Mouse (Mus musculus) MEL (cell line): Measurements from ENCODE around the gene Fyttd1. TPM values are rescaled to one million over a fixed set of nuclear protein-coding genes. Genes with fewer than 3 reads are reported as not detected.
A peak's percentile ranks its signal among the peaks of the same experiment; 100 is the strongest.

ENCODE experiments used
- DNase-seq: peaks from one replicate; pipeline ENCODE4 v3.0.0; 2011; ENCODE audit warnings: low read depth, low spot score
- H3K27ac ChIP-seq: 2 replicates; pipeline ENCODE4 v1.5.1; 2012; ENCODE audit warnings: low read depth, mild to moderate bottlenecking, control low read depth, low read length, moderate library complexity; ENCODE audit not compliant: control insufficient read depth
- H3K27me3 ChIP-seq, 2 experiments: fragments of 150-350 bp in 1 of 2; sonication (generic) in 1 of 2; 2 replicates each; pipeline ENCODE4 v1.6.1; 2012; ENCODE audit warnings: low read length in 2 of 2, mild to moderate bottlenecking in 2 of 2, improper control_type of control experiment in 1 of 2, moderate library complexity in 1 of 2; ENCODE audit not compliant: insufficient read depth in 2 of 2, control insufficient read depth in 1 of 2
- H3K36me3 ChIP-seq, 2 experiments: 2 replicates each; pipeline ENCODE4 v1.6.1; 2012 to 2014; ENCODE audit warnings: low read length in 2 of 2, improper control_type of control experiment in 1 of 2, inconsistent platforms in 1 of 2, mild to moderate bottlenecking in 1 of 2; ENCODE audit not compliant: insufficient read depth in 2 of 2, control insufficient read depth in 1 of 2
- H3K4me1 ChIP-seq, 2 experiments: fragments of 150-350 bp in 1 of 2; sonication (generic) in 1 of 2; 2 replicates each; pipeline ENCODE4 v1.6.1; 2012; ENCODE audit warnings: low read length in 2 of 2, improper control_type of control experiment in 1 of 2, mild to moderate bottlenecking in 1 of 2; ENCODE audit not compliant: insufficient read depth in 2 of 2, control insufficient read depth in 1 of 2
- H3K4me3 ChIP-seq, 2 experiments: fragments of 150-350 bp in 1 of 2; sonication (generic) in 1 of 2; 2 replicates each; pipeline ENCODE4 v1.5.1; 2012; ENCODE audit warnings: low read depth in 2 of 2, low read length in 2 of 2, mild to moderate bottlenecking in 2 of 2, moderate library complexity in 2 of 2, control low read depth in 1 of 2, improper control_type of control experiment in 1 of 2; ENCODE audit not compliant: control insufficient read depth in 1 of 2, insufficient read depth in 1 of 2
- H3K79me2 ChIP-seq: 2 replicates; pipeline ENCODE4 v1.6.1; 2012; ENCODE audit warnings: mild to moderate bottlenecking, low read length, moderate library complexity; ENCODE audit not compliant: control insufficient read depth, poor library complexity, insufficient read depth
- H3K9ac ChIP-seq: 2 replicates; pipeline ENCODE4 v1.6.1; 2012; ENCODE audit warnings: low read depth, mild to moderate bottlenecking, control low read depth, low read length, moderate library complexity; ENCODE audit not compliant: control insufficient read depth, poor library complexity, severe bottlenecking
- H3K9me3 ChIP-seq: fragments of 150-350 bp; sonication (generic); replicated peaks from 2 replicates; pipeline ENCODE4 v1.6.1; 2012; ENCODE audit warnings: mild to moderate bottlenecking, low read length, improper control_type of control experiment, moderate library complexity; ENCODE audit not compliant: insufficient read depth
- BHLHE40 ChIP-seq: IDR thresholded peaks from 2 replicates; pipeline ENCODE4 v1.6.1; 2012; ENCODE audit warnings: low read depth, mild to moderate bottlenecking, inconsistent platforms, low read length, improper control_type of control experiment, borderline replicate concordance
- CHD1 ChIP-seq: IDR thresholded peaks from 2 replicates; pipeline ENCODE4 v1.6.1; 2012; ENCODE audit warnings: low read depth, mild to moderate bottlenecking, inconsistent platforms, low read length, improper control_type of control experiment
- CTCF ChIP-seq, 3 experiments: IDR thresholded peaks in 2 of 3; conservative IDR thresholded peaks in 1 of 3; 2 replicates each; pipeline ENCODE4 v1.5.1; 2011 to 2012; ENCODE audit warnings: low read length in 3 of 3, low read depth in 2 of 3, mild to moderate bottlenecking in 2 of 3, improper control_type of control experiment in 1 of 3, inconsistent platforms in 1 of 3, mixed read lengths in 1 of 3, moderate library complexity in 1 of 3; ENCODE audit not compliant: control insufficient read depth in 1 of 3, insufficient read depth in 1 of 3, poor library complexity in 1 of 3, severe bottlenecking in 1 of 3
- E2F4 ChIP-seq: IDR thresholded peaks from 2 replicates; pipeline ENCODE4 v1.6.1; 2011; ENCODE audit warnings: low read depth, low read length, improper control_type of control experiment, borderline replicate concordance
- EP300 ChIP-seq, 2 experiments: IDR thresholded peaks; 2 replicates each; pipeline ENCODE4 v1.6.1; 2011; ENCODE audit warnings: improper control_type of control experiment in 2 of 2, low read length in 2 of 2, low read depth in 1 of 2, mild to moderate bottlenecking in 1 of 2
- ETS1 ChIP-seq: IDR thresholded peaks from 2 replicates; pipeline ENCODE4 v1.6.1; 2012; ENCODE audit warnings: low read depth, mild to moderate bottlenecking, inconsistent platforms, low read length, improper control_type of control experiment, moderate library complexity
- GABPA ChIP-seq: IDR thresholded peaks from 2 replicates; pipeline ENCODE4 v1.6.1; 2012; ENCODE audit warnings: low read depth, mild to moderate bottlenecking, inconsistent platforms, low read length, improper control_type of control experiment, moderate library complexity
- KAT2A ChIP-seq: conservative IDR thresholded peaks from 2 replicates; pipeline ENCODE4 v1.6.1; 2012; ENCODE audit warnings: low read depth, low read length, improper control_type of control experiment, inconsistent platforms
- MAFK ChIP-seq: IDR thresholded peaks from 2 replicates; pipeline ENCODE4 v1.6.1; 2011; ENCODE audit warnings: low read depth, mild to moderate bottlenecking, low read length, improper control_type of control experiment, borderline replicate concordance
- MAZ ChIP-seq: IDR thresholded peaks from 2 replicates; pipeline ENCODE4 v1.6.1; 2012; ENCODE audit warnings: low read depth, mild to moderate bottlenecking, inconsistent platforms, low read length, improper control_type of control experiment
- MEF2A ChIP-seq: IDR thresholded peaks from 2 replicates; pipeline ENCODE4 v1.6.1; 2014; ENCODE audit warnings: low read depth, mild to moderate bottlenecking, inconsistent platforms, low read length, improper control_type of control experiment; ENCODE audit not compliant: poor library complexity, insufficient replicate concordance, severe bottlenecking; ENCODE audit errors: extremely low read depth
- MYB ChIP-seq: IDR thresholded peaks from 2 replicates; pipeline ENCODE4 v1.6.1; 2011; ENCODE audit warnings: mild to moderate bottlenecking, low read depth, low read length, improper control_type of control experiment
- POLR2AphosphoS2 ChIP-seq: IDR thresholded peaks from 2 replicates; pipeline ENCODE4 v1.6.1; 2011; ENCODE audit warnings: low read length, improper control_type of control experiment
- POLR2AphosphoS5 ChIP-seq: IDR thresholded peaks from 2 replicates; pipeline ENCODE4 v1.6.1; 2012; ENCODE audit warnings: low read depth, borderline replicate concordance, mild to moderate bottlenecking, inconsistent platforms, low read length, moderate library complexity, mixed read lengths
- RAD21 ChIP-seq: IDR thresholded peaks from 2 replicates; pipeline ENCODE4 v1.6.1; 2011; ENCODE audit warnings: mild to moderate bottlenecking, low read depth, low read length, improper control_type of control experiment
- USF1 ChIP-seq: IDR thresholded peaks from 2 replicates; pipeline ENCODE4 v1.6.1; 2014; ENCODE audit warnings: low read depth, mild to moderate bottlenecking, inconsistent platforms, low read length, improper control_type of control experiment, moderate library complexity
- ZC3H11A ChIP-seq: IDR thresholded peaks from 2 replicates; pipeline ENCODE4 v1.6.1; 2012; ENCODE audit warnings: low read depth, mild to moderate bottlenecking, inconsistent platforms, low read length, improper control_type of control experiment
- ZMIZ1 ChIP-seq: IDR thresholded peaks from 2 replicates; pipeline ENCODE4 v1.6.1; 2012; ENCODE audit warnings: low read depth, mild to moderate bottlenecking, inconsistent platforms, low read length, improper control_type of control experiment, moderate library complexity
- ZNF384 ChIP-seq: IDR thresholded peaks from 2 replicates; pipeline ENCODE4 v1.6.1; 2012; ENCODE audit warnings: low read depth, mild to moderate bottlenecking, inconsistent platforms, low read length, improper control_type of control experiment
- polyA plus RNA-seq, 2 experiments: library from polyadenylated mRNA; stranded (reverse) in 1 of 2; unstranded in 1 of 2; fragments of >175 nt in 1 of 2; fragments of >200 nt in 1 of 2; gene quantifications; 2 replicates each; pipeline versions ENCODE4 v1.2.1 to v1.2.4; 2012; ENCODE audit warnings: low replicate concordance in 2 of 2, low read depth in 1 of 2; ENCODE audit not compliant: insufficient read length in 2 of 2, insufficient read depth in 1 of 2, missing spikeins in 1 of 2
- total RNA-seq: library from RNA; depleted of rRNA; stranded (reverse); fragments of 300-350 nt; gene quantifications from 2 replicates; pipeline ENCODE4 v1.2.3, GENCODE M21; 2012

Gene Fyttd1
- total and polyA plus RNA-seq, 3 experiments: 44.3 to 76.0 TPM; not detected in 1

GRCm38 (mm10) chr16:32913212-32913611 lies 35.9 kb downstream of the Fyttd1 start:
- Histone ChIP-seq H3K36me3 (peaks cover 0 to 28% of the 10 kb centered on the region in 2 experiments; a peak in 2 of 4 replicates), H3K79me2 (peaks cover 19% of the 10 kb centered on the region), H3K9ac (peak overlapping the region; percentile 96), H3K4me1 (peaks cover 10 to 20% of the 10 kb centered on the region in 2 experiments), H3K4me3 (peak overlapping the region; percentile 85 to 98), H3K27ac (no peak overlapping the region), H3K27me3 (no peaks in the 10 kb centered on the region), H3K9me3 (no peaks in the 10 kb centered on the region)
- no peak for DNase-seq
- TF ChIP-seq BHLHE40 (no peak), E2F4 (no peak), ZMIZ1 (no peak), EP300 (IDR thresholded peaks at IDR 0.05; ENCODE audit: low read depth in 1 of 2, low read length in 2 of 2) (no peak), MYB (no peak), USF1 (no peak), KAT2A (no peak), ETS1 (no peak), MAZ (no peak), GABPA (no peak), MAFK (no peak), RAD21 (no peak), ZC3H11A (no peak), POLR2AphosphoS2 (no peak), CTCF (IDR thresholded peaks at IDR 0.05 in 2 of 3, conservative IDR thresholded peaks at IDR 0.05 in 1 of 3; ENCODE audit: control insufficient read depth in 1 of 3, insufficient read depth in 1 of 3, low read depth in 2 of 3, low read length in 3 of 3, poor library complexity in 1 of 3, severe bottlenecking in 1 of 3) (no peak), MEF2A (no peak), CHD1 (no peak), ZNF384 (no peak), POLR2AphosphoS5 (no peak)
